Mouse (Mus musculus): ENCODE measurements around the gene Hltf. TPM values are rescaled to one million over a fixed set of nuclear protein-coding genes. Genes with fewer than 3 reads are reported as not detected.
"Not testable (repeated sequence)": the region's sequence is repeated elsewhere in the genome, so short reads cannot be mapped to it uniquely, and the experiment has no call there.

Gene Hltf
- total RNA-seq (2022), result 10 to 100 TPM; 19.8 to 27.7 (median 24.9) TPM

DNA sequence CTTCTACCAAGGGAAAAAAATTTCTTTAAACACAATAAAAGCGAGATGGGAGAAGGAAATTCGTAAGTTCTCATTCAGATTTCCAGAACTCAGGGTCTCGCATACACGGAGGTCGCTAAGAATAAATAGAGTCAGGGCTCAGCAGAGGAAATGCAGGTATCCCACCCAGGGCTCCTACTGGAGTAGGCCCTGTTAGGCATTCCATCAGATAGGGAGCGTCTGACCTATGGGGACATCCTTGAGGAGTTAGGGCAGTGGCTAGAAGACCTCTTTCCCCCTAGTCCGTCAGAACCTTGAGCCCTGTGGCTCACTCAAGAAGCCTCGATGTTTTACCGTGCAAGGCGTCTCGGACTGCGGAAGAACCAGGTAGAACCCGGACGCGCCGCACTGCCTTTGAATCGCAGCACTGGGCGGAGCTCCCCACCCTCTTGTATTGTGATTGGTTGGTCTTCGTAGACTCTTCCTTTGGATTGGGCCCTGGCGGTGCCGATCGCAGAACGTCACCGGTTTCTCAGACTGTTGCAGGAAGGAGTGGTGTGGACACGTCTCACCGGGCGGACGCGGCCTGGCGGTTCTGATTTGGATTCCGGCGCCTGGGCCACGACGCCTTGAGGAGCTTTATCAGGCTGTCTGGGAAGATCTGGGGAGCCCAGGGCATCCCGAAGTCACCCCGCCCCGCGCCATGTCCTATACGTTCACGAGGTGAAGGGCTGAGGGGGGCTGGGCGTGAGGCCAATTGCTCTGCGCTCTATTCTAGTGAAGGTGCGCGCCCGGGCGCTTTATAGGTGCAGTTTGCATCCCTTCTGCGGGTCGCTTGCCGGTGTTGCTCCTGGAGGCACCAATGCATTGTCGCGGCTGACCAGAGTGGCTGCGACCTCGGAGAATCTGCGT lies at the start of gene Hltf:
Hltf (plus strand) TSS at position 506 of the 891 bp plus-strand sequence.
- peak; percentile 93 to 96 for DNase-seq (ENCODE audit: low spot score in 2 of 2)

DNA sequence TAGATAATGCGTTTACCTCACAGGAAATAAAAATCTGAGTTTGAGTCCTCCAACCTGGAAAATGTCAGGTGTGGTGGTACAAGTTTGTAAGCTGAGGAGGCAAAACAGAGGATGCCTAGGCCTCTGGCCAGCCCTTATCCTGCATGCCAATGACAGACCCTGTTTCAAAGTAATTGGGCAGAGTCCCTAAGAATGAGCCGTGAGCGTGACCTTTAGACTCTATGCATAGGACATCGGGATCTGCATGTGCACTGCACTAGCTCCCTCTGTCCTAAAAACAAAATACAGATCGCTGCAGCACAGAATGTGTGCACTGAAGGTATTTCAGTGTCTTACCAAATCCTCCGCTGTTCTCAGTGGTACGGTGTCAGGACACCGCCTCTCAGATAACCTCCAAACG lies 47.1 kb upstream of the Hltf start:
- no peak for DNase-seq (ENCODE audit: low spot score in 2 of 2)

DNA sequence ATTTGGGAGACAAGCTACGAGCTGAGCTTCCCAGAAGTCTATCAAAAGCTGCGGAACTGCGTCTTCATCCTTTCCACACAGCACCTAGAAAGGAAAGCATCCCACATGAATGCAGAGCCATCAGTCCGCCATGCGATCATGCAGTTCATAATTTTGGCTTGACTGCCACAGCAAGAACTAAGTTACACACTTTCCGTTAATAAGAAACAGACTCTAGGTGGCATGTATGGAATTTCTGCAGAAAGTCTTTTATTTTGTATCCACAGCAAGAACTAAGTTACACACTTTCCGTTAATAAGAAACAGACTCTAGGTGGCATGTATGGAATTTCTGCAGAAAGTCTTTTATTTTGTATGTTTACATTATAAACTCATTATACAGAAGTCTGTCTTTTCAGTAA lies 46.7 kb upstream of the Hltf start:
- DNase-seq (ENCODE audit: low spot score in 2 of 2), result not testable (repeated sequence)

DNA sequence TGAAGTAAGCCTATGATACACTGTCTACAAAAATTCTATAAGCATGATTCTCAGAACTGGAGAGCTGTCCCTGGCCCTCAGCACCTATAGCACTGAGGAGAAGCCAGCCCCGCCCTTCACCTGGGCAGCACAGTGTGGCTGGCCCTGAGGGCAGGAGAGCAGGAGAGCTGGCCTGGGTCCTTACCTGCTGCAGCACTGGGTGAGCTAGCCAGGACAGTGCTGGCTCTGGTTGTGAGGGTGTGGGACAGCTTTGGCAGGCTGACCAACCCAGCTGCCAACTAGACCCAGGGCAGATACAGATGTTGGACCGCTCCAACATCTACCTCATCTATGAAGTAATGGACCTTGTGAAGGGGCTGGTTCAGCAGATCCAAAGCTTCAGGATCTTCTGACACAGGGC lies 43.2 kb upstream of the Hltf start:
- no peak for DNase-seq (ENCODE audit: low spot score in 2 of 2)

- DNase-seq (ENCODE audit: low spot score in 2 of 2), result no peak
Measured at GRCm38 (mm10) chr3:20018076-20018475, 39.5 kb upstream of the Hltf start.

DNA sequence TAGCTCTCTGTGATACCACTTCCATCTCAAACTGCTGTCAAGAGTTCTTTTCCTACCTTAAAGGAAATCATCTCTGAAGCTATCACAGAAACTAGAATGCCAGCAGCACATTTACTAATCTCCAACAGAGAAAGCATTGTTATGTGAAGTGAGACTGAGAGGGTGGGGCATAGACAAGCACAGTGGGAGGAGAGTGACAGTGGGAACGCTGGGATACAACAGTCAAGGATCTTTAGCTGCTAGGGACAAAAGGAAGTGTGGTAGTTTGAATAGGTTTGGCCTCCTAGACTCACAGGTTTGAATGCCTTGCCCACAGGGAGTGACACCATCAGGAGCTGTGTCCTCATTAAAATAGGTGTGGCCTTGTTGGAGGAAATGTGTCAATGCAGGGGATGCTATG lies 33.8 kb upstream of the Hltf start:
- DNase-seq (ENCODE audit: low spot score in 2 of 2), result no peak

- DNase-seq (ENCODE audit: low spot score in 2 of 2), result no peak
Measured at GRCm38 (mm10) chr3:20026481-20026880, 31.1 kb upstream of the Hltf start.

DNA sequence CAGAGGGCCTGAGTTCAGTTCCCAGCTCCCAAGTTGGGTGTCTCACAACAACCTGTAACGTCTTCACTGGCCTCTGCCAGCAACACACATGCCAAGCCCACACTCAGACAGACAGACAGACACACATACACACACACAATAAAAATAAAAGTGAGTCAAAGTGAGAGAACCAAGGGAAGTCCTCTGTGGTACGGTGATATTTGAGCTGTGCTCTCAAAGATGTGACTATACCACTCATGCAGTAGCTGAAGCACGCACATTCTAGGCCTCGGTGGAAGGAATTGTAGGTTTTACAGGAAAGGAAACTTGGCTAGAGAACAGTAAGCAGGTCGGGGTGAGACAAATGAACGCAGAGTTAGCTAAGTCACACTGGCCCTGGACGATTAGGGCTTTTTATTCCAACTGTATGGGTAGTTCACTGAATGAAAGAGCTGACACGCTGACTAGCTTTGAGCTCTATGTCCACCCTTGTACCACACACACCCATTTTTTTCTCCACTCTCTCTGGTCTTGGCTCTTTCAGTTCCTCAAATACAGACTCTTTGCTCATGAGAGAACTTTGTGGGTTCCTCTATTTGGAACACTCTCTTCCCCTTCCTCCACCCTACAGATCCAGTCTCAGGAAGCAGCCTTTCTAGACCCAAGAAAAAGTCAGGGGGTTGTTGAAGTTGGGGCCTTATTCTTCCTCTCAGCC lies 30.5 kb upstream of the Hltf start:
- no peak for DNase-seq (ENCODE audit: low spot score in 2 of 2)

- no peak for DNase-seq (ENCODE audit: low spot score in 2 of 2)
Measured at GRCm38 (mm10) chr3:20027788-20028187, 29.8 kb upstream of the Hltf start.

- DNase-seq (ENCODE audit: low spot score in 2 of 2), result no peak
Measured at GRCm38 (mm10) chr3:20028640-20029039, 29.0 kb upstream of the Hltf start.

GRCm38 (mm10) chr3:20030807-20031206 lies 26.8 kb upstream of the Hltf start:
- no peak for DNase-seq (ENCODE audit: low spot score in 2 of 2)

- no peak for DNase-seq (ENCODE audit: low spot score in 2 of 2)
Measured at GRCm38 (mm10) chr3:20033761-20034718, 23.6 kb upstream of the Hltf start.

- DNase-seq (ENCODE audit: low spot score in 2 of 2), result peak; percentile 76 to 88
Measured at GRCm38 (mm10) chr3:20034719-20035404, 22.7 kb upstream of the Hltf start, which contains the start of gene Hps3. TSS of gene Hps3 (minus strand) at chr3:20035315.

DNA sequence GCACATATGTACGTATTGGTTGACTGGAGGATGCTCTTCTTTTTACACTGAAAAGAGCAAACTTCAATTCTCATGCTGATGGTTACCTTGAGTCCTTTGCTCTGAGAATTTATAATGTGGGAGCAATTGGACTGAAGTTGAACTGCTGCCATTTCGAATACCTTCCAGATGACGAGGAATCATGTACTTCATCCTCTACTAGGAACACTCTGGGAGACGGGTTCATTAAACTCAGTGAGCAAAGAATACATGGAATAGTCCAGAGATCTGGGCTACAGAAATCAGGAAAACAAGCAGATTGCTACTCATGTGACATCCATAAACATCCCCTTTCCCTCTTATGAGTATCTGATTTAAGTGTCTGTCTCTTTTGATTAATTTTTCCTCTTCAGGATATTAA lies 21.5 kb upstream of the Hltf start:
- no peak for DNase-seq (ENCODE audit: low spot score in 2 of 2)

DNA sequence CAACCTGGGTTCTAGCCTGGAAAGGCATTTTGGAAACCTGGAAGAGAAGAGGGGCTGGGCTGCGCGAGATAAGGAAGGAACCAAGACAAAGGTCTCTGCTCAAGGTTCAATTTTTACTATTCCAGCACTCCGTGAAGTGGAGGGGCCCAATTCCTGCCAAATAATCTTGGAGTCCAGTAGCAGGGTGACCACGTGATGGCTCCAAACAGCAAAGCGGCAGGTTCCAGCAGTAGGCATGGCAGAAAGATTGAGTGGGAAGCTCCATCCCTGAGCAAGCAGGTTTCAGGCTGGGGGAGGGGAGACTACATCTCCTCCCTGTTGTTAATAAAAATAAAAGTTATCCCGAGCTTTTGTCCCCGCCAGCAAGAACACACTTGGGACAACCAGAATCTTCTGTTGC lies 16.1 kb upstream of the Hltf start:
- not testable (repeated sequence) for DNase-seq (ENCODE audit: low spot score in 2 of 2)

GRCm38 (mm10) chr3:20044736-20045135 lies 12.9 kb upstream of the Hltf start:
- not testable (repeated sequence) for DNase-seq (ENCODE audit: low spot score in 2 of 2)

DNA sequence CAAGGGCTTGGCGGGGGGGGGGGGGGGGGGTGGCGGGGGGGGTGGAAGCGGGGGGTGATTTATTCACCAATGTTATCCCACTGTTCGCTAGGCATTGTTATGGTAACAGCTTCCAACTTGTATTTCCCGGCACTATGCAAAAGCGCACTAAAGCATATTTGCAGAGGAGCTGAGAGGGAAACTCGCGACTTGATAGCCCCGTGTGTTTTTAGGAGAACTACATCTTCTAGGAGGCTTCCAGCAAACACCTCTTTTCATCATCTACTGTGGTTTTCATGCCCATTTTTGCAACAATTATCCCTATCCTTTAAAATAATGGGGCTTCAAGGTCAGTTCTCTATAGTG lies 558 bp downstream of the Hltf start:
- DNase-seq (ENCODE audit: low spot score in 2 of 2), result no peak

- no peak for DNase-seq (ENCODE audit: low spot score in 2 of 2)
Measured at GRCm38 (mm10) chr3:20076145-20077053, 18.8 kb downstream of the Hltf start.

- no peak for DNase-seq (ENCODE audit: low spot score in 2 of 2)
Measured at GRCm38 (mm10) chr3:20082161-20082560, 24.6 kb downstream of the Hltf start.

DNA sequence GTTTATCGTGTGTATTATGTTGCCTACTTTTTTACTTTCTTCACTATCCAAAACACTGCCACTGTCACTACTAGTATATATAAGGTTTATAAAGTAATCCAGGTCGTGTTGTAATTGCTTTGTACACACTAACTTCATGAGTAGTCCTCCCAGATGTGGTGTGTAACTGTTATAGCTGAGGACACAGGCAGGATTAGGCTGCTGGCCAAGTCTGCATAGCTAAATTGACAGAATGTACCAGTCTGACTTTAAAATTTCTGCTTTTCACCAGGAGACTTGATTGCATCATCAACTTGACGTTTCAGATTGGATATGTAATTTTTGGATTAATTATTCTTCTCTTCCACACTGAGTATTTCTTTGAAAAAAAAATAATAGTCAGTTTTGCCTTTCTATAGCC lies 46.2 kb downstream of the Hltf start:
- DNase-seq (ENCODE audit: low spot score in 2 of 2), result no peak

Data from layer of hippocampus, adult 8-10 months (tissue).